Mouse (Mus musculus) spleen, adult 2 months (tissue): ENCODE measurements around the gene Cdc42ep3. TPM values are rescaled to one million over a fixed set of nuclear protein-coding genes. Genes with fewer than 3 reads are reported as not detected.

Experiments
- DNase-seq, 2 experiments: peaks; one replicate each; pipeline versions ENCODE4 v3.0.0 to v3.0.0-alpha.2; 2012 to 2021; ENCODE audit warnings: low spot score in 2 of 2, low read depth in 1 of 2
- H3K27ac ChIP-seq: fragments of 200-500 bp; 2 replicates; pipeline ENCODE4 v1.5.1; 2012; ENCODE audit warnings: low read length, inconsistent platforms; ENCODE audit not compliant: insufficient read depth
- H3K27me3 ChIP-seq: fragments of 200-500 bp; 2 replicates; pipeline ENCODE4 v1.6.1; 2012; ENCODE audit warnings: mild to moderate bottlenecking, moderate library complexity, low read length, inconsistent platforms; ENCODE audit not compliant: control insufficient read depth, insufficient read depth
- H3K36me3 ChIP-seq: fragments of 200-500 bp; 2 replicates; pipeline ENCODE4 v1.6.1; 2012; ENCODE audit warnings: mild to moderate bottlenecking, low read length, inconsistent platforms; ENCODE audit not compliant: control insufficient read depth, insufficient read depth
- H3K4me1 ChIP-seq: fragments of 200-500 bp; 2 replicates; pipeline ENCODE4 v1.6.1; 2011; ENCODE audit warnings: inconsistent platforms; ENCODE audit not compliant: control insufficient read depth, insufficient read depth, insufficient read length
- H3K4me3 ChIP-seq: fragments of 200-500 bp; 2 replicates; pipeline ENCODE4 v1.5.1; 2011; ENCODE audit warnings: mild to moderate bottlenecking, inconsistent platforms; ENCODE audit not compliant: insufficient read depth, insufficient read length; ENCODE audit errors: extremely low read depth
- CTCF ChIP-seq: fragments of 200-500 bp; IDR thresholded peaks from 2 replicates; pipeline ENCODE4 v1.5.1; 2011; ENCODE audit warnings: mild to moderate bottlenecking, inconsistent platforms; ENCODE audit not compliant: insufficient read depth, insufficient read length, insufficient replicate concordance; ENCODE audit errors: extremely low read depth
- POLR2A ChIP-seq: fragments of 200-500 bp; IDR thresholded peaks from 2 replicates; pipeline ENCODE4 v1.6.1; 2011; ENCODE audit warnings: low read depth, low read length, inconsistent platforms
- WGBS: fragments of 180-500 bp; shearing (Covaris S2); methylation state at CpG from one replicate; pipeline ENCODE4 v1.1.7; 2018; 5-methylcytosine and 5-hydroxymethylcytosine counted together
- polyA plus RNA-seq: library from polyadenylated mRNA; depleted of rRNA; stranded (reverse); fragments of >200 nt; gene quantifications from 2 replicates; pipeline ENCODE4 v1.2.3, GENCODE M21; 2012

The Cdc42ep3 gene
- polyA plus RNA-seq, 1 experiment = 9.1 TPM

DNA sequence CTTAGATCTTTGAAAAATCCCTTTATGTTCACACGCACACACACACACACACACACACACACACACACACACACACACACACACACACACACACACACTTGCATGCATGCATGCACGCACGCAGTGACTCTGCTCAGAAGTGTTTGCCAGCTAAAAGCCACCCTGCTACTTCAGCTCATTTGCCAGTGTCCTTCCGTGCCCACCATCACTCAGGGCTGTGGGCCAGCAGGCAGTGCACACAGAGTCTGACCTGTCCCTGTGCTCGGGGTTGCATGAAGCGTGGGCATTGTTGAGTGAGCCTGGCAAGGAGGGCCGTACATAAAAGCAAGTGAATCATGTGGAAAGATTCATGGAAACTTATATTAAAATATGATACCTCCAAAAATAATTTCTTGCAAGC lies 49.2 kb downstream of the Cdc42ep3 start:
- Histone ChIP-seq H3K4me1 (no peaks in the 10 kb centered on the region), H3K27me3 (no peaks in the 10 kb centered on the region), H3K27ac (no peak overlapping the region), H3K36me3 (no peaks in the 10 kb centered on the region), H3K4me3 (no peak overlapping the region)
- no peak for DNase-seq
- 76% methylated on average over 7 of the region's 7 CpGs for WGBS
- TF ChIP-seq CTCF (no peak), POLR2A (no peak)

DNA sequence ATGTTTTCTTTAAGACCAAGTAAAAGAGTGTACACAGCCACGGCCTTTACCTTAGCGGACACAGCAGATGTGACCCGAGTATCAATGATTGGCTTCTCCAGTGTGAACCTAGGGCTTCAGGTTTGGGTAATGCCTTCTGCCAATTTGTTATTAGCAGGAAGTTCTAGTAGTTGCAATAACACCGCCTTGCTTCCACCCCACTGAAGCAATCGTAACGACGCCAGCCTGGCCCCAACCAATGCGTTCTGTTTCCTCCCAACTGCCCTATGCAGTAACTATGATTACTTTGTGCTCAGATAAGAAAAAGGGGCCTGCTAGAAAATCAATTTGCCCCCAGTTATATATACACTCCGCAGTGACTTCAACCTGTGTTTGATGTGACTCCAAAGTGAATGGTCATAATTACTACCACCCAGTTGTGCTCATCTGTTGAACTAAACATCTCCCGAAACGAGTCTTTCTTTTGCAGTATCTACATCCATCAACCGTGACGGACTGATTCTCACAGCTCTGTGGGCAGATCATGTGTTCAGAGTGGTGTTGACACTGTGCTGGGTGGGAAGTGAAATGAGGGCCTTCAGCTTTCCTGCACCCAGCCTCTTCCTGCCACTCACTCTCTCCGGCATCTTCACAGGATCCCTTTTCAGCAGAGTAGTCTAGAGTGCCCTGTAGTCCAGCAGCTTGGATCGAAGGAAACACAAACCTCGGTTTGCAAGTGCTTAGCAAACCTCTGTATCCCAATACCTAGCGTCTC lies 51.0 kb downstream of the Cdc42ep3 start:
- H3K36me3 ChIP-seq = no peaks in the 10 kb centered on the region
- H3K27ac ChIP-seq = no peak overlapping the region
- WGBS = 82% methylated on average over 17 of the region's 17 CpGs
- H3K27me3 ChIP-seq = no peaks in the 10 kb centered on the region
- no peak overlapping the region for H3K4me3 ChIP-seq
- DNase-seq = no peak
- no peak for TF ChIP-seq CTCF
- no peak for TF ChIP-seq POLR2A
- H3K4me1 ChIP-seq = no peaks in the 10 kb centered on the region

DNA sequence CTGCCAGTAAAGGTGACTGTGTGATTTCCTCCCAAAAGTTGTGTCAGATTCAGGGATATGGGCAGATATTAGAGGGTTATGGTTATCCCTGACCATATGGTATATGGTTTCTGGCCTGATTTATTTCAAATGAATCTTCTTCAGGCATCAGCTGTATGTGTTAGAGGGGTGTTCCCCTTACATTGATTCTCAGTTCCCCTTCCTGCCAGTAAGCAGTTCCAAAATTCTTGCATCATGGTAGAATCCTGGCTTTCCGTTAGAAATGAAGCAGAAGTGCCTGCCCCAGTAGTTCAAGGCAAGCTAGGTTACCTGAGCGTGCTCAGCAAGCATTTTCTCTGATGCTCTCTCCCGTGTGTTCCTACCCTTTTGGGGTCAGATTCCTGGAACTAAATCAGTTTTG lies 51.7 kb downstream of the Cdc42ep3 start:
- no peaks in the 10 kb centered on the region for H3K27me3 ChIP-seq
- no peak overlapping the region for H3K4me3 ChIP-seq
- 77% methylated on average over 3 of the region's 3 CpGs for WGBS
- no peaks in the 10 kb centered on the region for H3K36me3 ChIP-seq
- TF ChIP-seq POLR2A (no peak), CTCF (no peak)
- no peak overlapping the region for H3K27ac ChIP-seq
- H3K4me1 ChIP-seq = peaks cover 4% of the 10 kb centered on the region; the same call in 1 of the 2 replicates
- no peak for DNase-seq

DNA sequence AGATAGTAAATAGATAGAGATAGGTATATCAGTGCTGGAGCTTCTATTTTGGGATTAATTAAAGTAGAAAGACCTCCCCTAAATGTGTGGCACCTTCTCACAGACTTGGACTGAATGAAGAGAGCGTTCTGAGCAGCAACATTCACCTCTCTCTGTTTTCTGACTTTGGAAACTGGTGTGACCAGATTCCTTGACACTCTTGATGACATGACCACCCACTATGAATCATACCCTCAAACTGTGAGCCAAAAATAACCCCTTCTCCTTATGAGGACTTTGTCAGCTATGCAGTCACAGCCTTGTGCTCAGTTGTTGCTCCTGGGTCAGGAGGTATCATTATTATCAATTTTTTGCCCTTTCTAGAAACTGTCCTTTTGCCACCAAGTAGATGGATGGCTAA lies 55.0 kb downstream of the Cdc42ep3 start:
- DNase-seq = no peak
- WGBS = 88% methylated on average over 1 of the region's 1 CpGs
- Histone ChIP-seq H3K4me1 (peaks cover 8% of the 10 kb centered on the region; the same call in 1 of the 2 replicates), H3K27me3 (no peaks in the 10 kb centered on the region), H3K27ac (no peak overlapping the region), H3K36me3 (no peaks in the 10 kb centered on the region), H3K4me3 (no peak overlapping the region)
- TF ChIP-seq POLR2A (no peak), CTCF (no peak)

DNA sequence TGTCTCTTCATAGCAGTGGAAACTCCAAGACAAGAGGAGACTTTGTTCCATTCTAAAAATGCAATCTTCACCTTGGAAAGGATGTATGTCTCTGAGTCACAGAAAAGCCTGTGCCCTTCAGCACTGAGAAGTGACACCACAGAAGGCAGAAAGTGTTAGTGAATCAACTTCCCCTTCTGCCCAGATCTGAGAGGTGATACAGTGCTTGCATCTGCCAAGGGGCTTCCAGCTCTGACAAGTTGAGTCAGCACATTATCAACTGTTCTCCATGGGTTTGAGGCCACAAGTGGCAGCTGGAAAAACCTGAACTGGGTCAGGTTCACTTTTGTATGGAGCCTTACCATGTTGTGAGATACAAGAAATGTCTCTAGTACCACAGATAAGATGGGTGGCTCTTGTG lies 55.9 kb downstream of the Cdc42ep3 start:
- no peak for DNase-seq
- H3K4me3 ChIP-seq = no peak overlapping the region
- H3K27ac ChIP-seq = no peak overlapping the region
- no peak for TF ChIP-seq POLR2A
- TF ChIP-seq CTCF = no peak
- H3K27me3 ChIP-seq = no peaks in the 10 kb centered on the region
- H3K36me3 ChIP-seq = no peaks in the 10 kb centered on the region
- peaks cover 8% of the 10 kb centered on the region; the same call in 1 of the 2 replicates for H3K4me1 ChIP-seq

DNA sequence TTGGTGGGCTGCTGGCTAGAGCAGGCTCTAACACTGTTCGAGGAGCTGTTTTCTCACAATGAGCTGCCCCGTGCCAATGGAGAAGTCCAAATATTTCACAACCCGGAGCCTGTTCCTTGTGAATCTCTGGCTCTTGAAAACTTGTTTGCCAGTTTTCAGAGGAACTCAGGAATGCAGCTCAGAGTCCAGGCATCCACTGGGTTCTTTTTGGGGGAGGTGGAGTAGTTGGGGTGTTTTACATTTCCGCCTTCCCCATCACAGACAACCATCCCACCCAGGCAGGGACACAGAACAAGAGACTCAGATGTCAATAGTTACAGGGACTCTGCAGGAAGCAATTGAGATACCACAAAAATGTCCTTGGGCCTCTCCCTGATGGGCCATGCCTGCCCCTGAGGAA lies 59.0 kb downstream of the Cdc42ep3 start:
- WGBS = 57% methylated on average over 4 of the region's 4 CpGs
- peaks cover 8% of the 10 kb centered on the region; the same call in 1 of the 2 replicates for H3K4me1 ChIP-seq
- no peak for DNase-seq
- H3K27ac ChIP-seq = no peak overlapping the region
- H3K27me3 ChIP-seq = no peaks in the 10 kb centered on the region
- no peak for TF ChIP-seq CTCF
- TF ChIP-seq POLR2A = no peak
- H3K36me3 ChIP-seq = no peaks in the 10 kb centered on the region
- H3K4me3 ChIP-seq = no peak overlapping the region

DNA sequence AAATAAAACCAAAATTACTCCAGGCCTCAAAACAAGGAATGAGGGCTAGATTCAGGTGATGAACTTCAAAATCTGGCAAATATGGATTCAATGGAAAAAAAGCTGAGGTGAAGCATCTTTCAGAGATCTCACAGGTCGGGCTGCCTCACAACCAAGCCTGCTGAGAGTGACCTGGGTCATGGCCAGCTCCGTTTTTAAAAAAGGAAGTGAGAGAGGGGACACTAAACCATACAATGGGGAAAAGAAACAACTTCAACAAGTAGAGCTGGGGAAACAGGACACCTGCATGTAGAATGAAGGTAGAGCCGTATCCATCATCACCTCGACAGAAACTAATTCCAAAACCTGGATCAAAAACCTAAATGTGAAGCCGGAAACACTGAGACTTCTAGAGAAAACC lies 63.2 kb downstream of the Cdc42ep3 start:
- H3K27ac ChIP-seq = no peak overlapping the region
- 37% methylated on average over 5 of the region's 5 CpGs for WGBS
- no peaks in the 10 kb centered on the region for H3K27me3 ChIP-seq
- no peak for TF ChIP-seq CTCF
- no peaks in the 10 kb centered on the region for H3K36me3 ChIP-seq
- no peak for DNase-seq
- no peak overlapping the region for H3K4me3 ChIP-seq
- H3K4me1 ChIP-seq = 0 out of 2 replicates have a peak, but pooled peaks cover 4% of the 10 kb centered on the region
